Mouse (Mus musculus) ES-Bruce4 (cell line): ENCODE data around the gene Rec8. TPM values are rescaled to one million over a fixed set of nuclear protein-coding genes. Genes with fewer than 3 reads are reported as not detected.

ENCODE experiments used
- H3K27ac ChIP-seq: 2 replicates; pipeline ENCODE4 v1.5.1; 2012; ENCODE audit warnings: low read length, inconsistent platforms; ENCODE audit not compliant: insufficient read depth
- H3K27me3 ChIP-seq: 2 replicates; pipeline ENCODE4 v1.6.1; 2012; ENCODE audit warnings: mild to moderate bottlenecking, low read length, inconsistent platforms; ENCODE audit not compliant: control insufficient read depth, poor library complexity, insufficient read depth, severe bottlenecking
- H3K36me3 ChIP-seq: 2 replicates; pipeline ENCODE4 v1.6.1; 2012; ENCODE audit warnings: inconsistent platforms, mild to moderate bottlenecking, low read length, moderate library complexity; ENCODE audit not compliant: control insufficient read depth, poor library complexity, insufficient read depth, severe bottlenecking
- H3K4me1 ChIP-seq: one replicate; pipeline ENCODE4 v1.8.1; 2011; ENCODE audit warnings: low read length; ENCODE audit not compliant: control insufficient read depth, insufficient read depth
- H3K4me3 ChIP-seq: 2 replicates; pipeline ENCODE4 v1.5.1; 2011; ENCODE audit warnings: low read depth, mild to moderate bottlenecking, low read length
- H3K9ac ChIP-seq: 2 replicates; pipeline ENCODE4 v1.6.1; 2012; ENCODE audit warnings: low read depth, mild to moderate bottlenecking, inconsistent platforms; ENCODE audit not compliant: poor library complexity, severe bottlenecking
- H3K9me3 ChIP-seq: replicated peaks from 2 replicates; pipeline ENCODE4 v1.6.1; 2012; ENCODE audit warnings: mild to moderate bottlenecking, low read length, inconsistent platforms; ENCODE audit not compliant: control insufficient read depth, poor library complexity, insufficient read depth, severe bottlenecking
- CTCF ChIP-seq: IDR thresholded peaks from one replicate; pipeline ENCODE4 v1.8.1; 2011; ENCODE audit warnings: low read depth, low read length
- EP300 ChIP-seq: IDR thresholded peaks from 2 replicates; pipeline ENCODE4 v1.6.1; 2011; ENCODE audit warnings: low read depth, low read length; ENCODE audit not compliant: insufficient read depth
- POLR2A ChIP-seq: IDR thresholded peaks from one replicate; pipeline ENCODE4 v1.8.1; 2011; ENCODE audit warnings: low read length; ENCODE audit not compliant: insufficient read depth
- polyA plus RNA-seq: library from polyadenylated mRNA; stranded (reverse); fragments of >200 nt; gene quantifications from 2 replicates; pipeline ENCODE4 v1.2.4, GENCODE M21; 2011; ENCODE audit warnings: low read depth; ENCODE audit not compliant: missing spikeins, insufficient read depth, insufficient read length

Gene Rec8
- polyA plus RNA-seq, 1 experiment = 16.4 TPM

DNA sequence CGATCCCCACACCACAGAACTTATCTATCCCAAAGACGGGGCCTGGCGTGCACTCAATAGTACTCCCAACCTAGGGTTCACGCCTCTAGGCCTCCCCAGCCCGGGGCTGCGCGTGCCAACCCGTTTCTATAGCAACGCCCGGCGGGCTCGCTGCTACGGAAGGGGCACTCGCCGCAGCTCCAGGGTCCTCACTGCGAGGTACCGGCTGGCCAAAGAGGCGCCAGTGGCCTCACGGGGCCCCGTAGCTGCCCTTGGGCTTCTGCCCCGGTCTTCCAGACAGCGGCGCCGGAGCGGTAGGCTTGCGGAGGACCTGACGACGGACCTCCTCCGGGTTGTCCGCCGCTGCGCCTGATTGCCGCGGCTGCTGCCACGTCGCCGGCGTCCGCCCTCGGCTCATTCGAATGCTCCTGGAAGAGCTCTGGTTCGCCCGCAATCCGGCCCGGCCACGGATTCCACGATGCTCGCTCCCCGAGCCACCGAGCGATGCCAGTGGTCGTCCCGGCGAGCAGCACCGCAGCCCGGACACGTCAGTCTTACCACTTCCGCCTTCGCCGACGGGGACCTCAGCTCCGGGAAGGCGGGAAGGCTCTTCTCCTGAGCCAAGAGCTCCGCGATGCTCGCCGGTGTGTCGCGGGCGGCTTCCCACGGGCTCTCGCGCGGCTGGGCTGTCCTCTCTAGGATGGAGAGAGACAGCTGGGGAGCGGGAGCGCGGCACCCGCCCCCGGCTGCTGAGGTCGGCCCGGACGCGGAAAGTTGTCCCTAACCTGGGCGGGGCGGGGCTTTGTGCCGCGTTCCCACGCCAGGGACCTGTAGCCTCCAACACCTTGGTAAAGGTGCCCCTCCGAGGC is 25.4 kb downstream of the Rec8 start, which contains the start of gene Tm9sf1:
TSS of gene Tm9sf1 (minus strand) at position 747 of the 848 bp plus-strand sequence.
- H3K4me1 ChIP-seq = peaks cover 2% of the 10 kb centered on the region
- TF ChIP-seq POLR2A (peak; percentile 13), EP300 (no peak)
- no peak within 1 kb of the TSS for H3K27ac ChIP-seq
- peak within 1 kb of the TSS; percentile 84 for H3K4me3 ChIP-seq
- H3K36me3 ChIP-seq = peaks cover 3% of the 10 kb centered on the region
- H3K27me3 ChIP-seq = no peaks in the 10 kb centered on the region
- peak within 1 kb of the TSS; percentile 91 for H3K9ac ChIP-seq
- no peaks in the 10 kb centered on the region for H3K9me3 ChIP-seq

DNA sequence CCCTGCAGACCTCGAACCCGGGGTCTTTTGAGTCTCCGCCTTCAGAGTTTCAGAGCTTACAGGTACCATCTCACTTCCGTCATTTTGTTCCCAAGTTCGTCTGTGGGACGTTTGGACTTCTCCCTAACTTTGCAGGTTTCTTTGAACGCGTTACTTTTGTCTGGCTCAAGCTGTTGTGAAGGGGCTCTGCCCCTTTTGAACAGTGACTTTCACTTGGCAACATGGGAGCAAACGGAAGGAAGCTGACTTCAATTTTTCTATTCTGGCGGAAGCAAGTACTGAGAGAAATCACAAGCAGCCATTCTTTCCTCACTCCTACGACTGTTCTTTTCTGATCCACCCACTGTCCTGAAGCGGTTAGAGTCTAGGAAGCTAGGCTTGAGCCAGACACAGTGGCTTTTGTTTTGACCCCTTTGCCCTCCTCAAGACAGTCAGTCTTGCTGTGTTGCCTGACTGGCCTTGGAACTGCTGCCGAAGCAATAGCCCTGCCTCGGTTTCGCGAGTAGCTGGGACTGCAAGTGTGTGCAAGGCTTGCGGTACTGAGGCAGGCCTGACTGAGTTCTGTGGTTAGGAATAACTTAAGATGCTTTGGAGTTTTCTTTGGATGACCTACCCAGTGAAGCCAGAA is 26.5 kb downstream of the Rec8 start:
- Histone ChIP-seq H3K27ac (no peak overlapping the region), H3K36me3 (peaks cover 3% of the 10 kb centered on the region)
- no peak for TF ChIP-seq POLR2A

DNA sequence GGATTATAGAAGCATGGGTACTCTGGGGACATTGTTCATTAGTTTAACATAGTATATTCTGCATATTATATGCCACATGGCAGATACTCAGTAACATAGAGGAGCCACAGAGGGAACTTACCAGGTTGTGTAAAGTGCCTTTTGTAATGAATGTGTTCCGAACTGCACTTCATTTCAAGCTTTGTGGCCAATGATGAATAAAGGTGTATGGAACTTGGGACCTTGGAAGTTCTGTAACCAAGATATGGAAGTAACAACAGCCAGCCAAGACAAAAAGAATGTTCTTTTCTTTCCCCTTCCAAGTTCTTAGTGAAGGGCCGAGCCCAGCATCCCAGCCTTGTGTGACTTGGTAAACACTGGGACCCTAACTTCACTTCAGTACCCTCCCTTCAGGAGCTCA is 32.0 kb downstream of the Rec8 start, which contains the start of gene Tssk4:
TSS of gene Tssk4 (plus strand) at position 301 of the 400 bp plus-strand sequence.
- H3K36me3 ChIP-seq = no peaks in the 10 kb centered on the region
- H3K9me3 ChIP-seq = no peaks in the 10 kb centered on the region
- H3K27me3 ChIP-seq = no peaks in the 10 kb centered on the region
- H3K9ac ChIP-seq = no peak within 1 kb of the TSS
- H3K27ac ChIP-seq = no peak within 1 kb of the TSS
- no peaks in the 10 kb centered on the region for H3K4me1 ChIP-seq
- no peak for TF ChIP-seq EP300
- TF ChIP-seq POLR2A = no peak
- no peak for TF ChIP-seq CTCF
- H3K4me3 ChIP-seq = no peak within 1 kb of the TSS

More for the DNA sequence above, 26.5 kb downstream of the Rec8 start:
- Histone ChIP-seq H3K27me3 (no peaks in the 10 kb centered on the region), H3K4me1 (peaks cover 2% of the 10 kb centered on the region), H3K9ac (peak overlapping the region; percentile 91), H3K4me3 (peak overlapping the region; percentile 84), H3K9me3 (no peaks in the 10 kb centered on the region)

DNA sequence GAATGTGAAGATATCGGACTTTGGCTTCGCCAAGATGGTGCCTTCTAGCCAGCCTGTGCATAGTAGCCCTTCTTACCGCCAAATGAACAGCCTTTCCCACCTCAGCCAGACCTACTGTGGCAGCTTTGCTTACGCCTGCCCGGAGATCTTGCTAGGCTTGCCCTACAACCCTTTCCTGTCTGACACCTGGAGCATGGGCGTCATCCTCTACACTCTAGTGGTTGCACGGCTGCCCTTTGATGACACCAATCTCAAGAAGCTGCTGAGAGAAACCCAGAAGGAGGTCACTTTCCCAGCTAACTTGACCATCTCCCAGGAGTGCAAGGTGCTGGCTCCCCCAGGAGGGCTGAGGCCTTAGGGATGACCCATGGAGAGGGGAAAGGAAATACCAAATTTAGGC is 33.7 kb downstream of the Rec8 start:
- no peak for TF ChIP-seq EP300

DNA sequence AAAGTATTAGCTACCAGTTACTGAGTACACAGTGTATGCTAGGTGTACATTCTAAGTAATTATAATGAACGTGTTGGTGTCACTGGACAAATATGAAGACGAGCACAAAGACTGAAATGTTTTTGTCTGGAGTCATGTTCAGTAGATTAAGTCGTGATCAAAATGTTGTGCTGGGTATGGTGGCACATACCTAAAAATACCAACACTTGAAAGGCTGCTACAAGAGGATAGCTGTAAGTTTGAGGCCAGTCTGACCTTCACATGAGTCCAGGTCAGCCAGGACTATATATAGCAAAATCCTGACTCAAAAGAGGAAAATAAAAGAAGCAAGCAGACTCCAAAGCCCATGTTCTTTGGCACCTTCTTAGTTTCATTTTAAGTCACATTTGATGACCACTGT is 39.1 kb downstream of the Rec8 start:
- Histone ChIP-seq H3K27me3 (no peaks in the 10 kb centered on the region), H3K36me3 (peaks cover 8% of the 10 kb centered on the region), H3K4me3 (no peak overlapping the region), H3K9ac (no peak overlapping the region), H3K9me3 (no peaks in the 10 kb centered on the region), H3K27ac (no peak overlapping the region), H3K4me1 (no peaks in the 10 kb centered on the region)
- TF ChIP-seq POLR2A (no peak), EP300 (no peak), CTCF (no peak)

More for the DNA sequence above, 33.7 kb downstream of the Rec8 start:
- no peak overlapping the region for H3K9ac ChIP-seq
- H3K9me3 ChIP-seq = no peaks in the 10 kb centered on the region
- H3K27me3 ChIP-seq = no peaks in the 10 kb centered on the region
- H3K27ac ChIP-seq = no peak overlapping the region
- no peaks in the 10 kb centered on the region for H3K36me3 ChIP-seq
- no peak overlapping the region for H3K4me3 ChIP-seq
- no peaks in the 10 kb centered on the region for H3K4me1 ChIP-seq

DNA sequence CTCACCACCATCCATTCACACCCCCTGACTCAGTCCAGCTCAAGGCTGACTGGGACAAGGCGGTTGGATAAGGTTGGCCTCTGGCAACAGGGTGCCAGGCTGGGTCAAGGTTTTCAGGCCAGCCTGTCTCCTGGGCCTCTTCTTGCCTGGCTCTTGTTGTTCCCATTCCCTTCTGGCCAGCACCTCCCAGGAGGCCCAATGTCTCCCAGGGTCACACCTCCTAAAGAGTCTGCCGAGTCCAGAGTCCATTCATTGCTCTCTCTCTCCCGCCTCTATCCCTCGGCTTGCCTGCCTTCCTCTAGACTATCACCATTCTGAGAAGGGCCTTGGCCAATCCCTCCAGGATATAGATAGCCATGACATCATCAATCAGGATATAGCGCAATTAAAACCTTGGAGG is 40.2 kb downstream of the Rec8 start:
- H3K4me1 ChIP-seq = no peaks in the 10 kb centered on the region
- no peak overlapping the region for H3K4me3 ChIP-seq
- peaks cover 12% of the 10 kb centered on the region for H3K36me3 ChIP-seq
- no peak overlapping the region for H3K27ac ChIP-seq
- no peaks in the 10 kb centered on the region for H3K27me3 ChIP-seq
- TF ChIP-seq POLR2A (no peak), EP300 (no peak), CTCF (no peak)
- no peak overlapping the region for H3K9ac ChIP-seq
- H3K9me3 ChIP-seq = no peaks in the 10 kb centered on the region
